Mouse (Mus musculus): ENCODE data around the gene Zfp362. TPM values are rescaled to one million over a fixed set of nuclear protein-coding genes. Genes with fewer than 3 reads are reported as not detected.

Zfp362 gene
- polyA plus RNA-seq, 1 experiment = 37.8 TPM

- WGBS = 55% methylated on average over 9 of the region's 9 CpGs
Measured at GRCm38 (mm10) chr4:128801675-128802465, 4.0 kb downstream of the Zfp362 start.

DNA sequence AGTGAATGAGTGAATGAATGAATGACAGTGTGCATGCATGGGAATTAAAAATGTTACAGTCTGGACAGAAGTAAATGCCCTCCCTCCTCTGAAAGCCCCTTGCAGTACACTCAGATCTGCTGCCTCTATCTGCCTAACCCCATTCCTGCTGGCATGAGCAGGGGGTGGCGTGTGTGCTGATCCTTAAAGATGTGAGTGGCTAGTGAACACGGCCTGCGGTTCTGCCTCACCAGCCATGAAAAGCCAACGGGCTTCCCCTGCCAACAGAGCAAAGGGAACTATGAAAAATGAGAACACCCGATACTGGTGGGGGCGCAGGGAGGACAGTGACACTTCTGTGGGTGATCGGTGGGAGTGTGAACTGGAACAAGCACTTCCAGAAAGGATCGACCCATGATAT lies 9.1 kb downstream of the Zfp362 start:
- Histone ChIP-seq H3K4me1 (ENCODE audit: control insufficient read depth, insufficient read depth, insufficient read length, low read length) (peaks cover 9% of the 10 kb centered on the region; the same call in 1 of the 2 replicates), H3K36me3 (ENCODE audit: control insufficient read depth, insufficient read depth, low read length) (no peaks in the 10 kb centered on the region), H3K27me3 (ENCODE audit: control insufficient read depth, insufficient read depth, low read length) (no peaks in the 10 kb centered on the region), H3K4me3 (ENCODE audit: low read depth, low read length) (no peak overlapping the region), H3K27ac (ENCODE audit: insufficient read depth, low read depth, low read length) (no peak overlapping the region)
- WGBS = 73% methylated on average over 8 of the region's 8 CpGs
- TF ChIP-seq POLR2A (IDR thresholded peaks at IDR 0.05; ENCODE audit: low read depth, low read length) (no peak), CTCF (IDR thresholded peaks at IDR 0.05; ENCODE audit: extremely low read depth, insufficient read length, insufficient replicate concordance, low read depth, low read length) (no peak)

More at GRCm38 (mm10) chr4:128801675-128802465, 4.0 kb downstream of the Zfp362 start:
- Histone ChIP-seq H3K4me3 (ENCODE audit: low read depth, low read length) (no peak overlapping the region), H3K36me3 (ENCODE audit: control insufficient read depth, insufficient read depth, low read length) (no peaks in the 10 kb centered on the region), H3K4me1 (ENCODE audit: control insufficient read depth, insufficient read depth, insufficient read length, low read length) (peaks cover 9% of the 10 kb centered on the region; the same call in 1 of the 2 replicates), H3K27me3 (ENCODE audit: control insufficient read depth, insufficient read depth, low read length) (no peaks in the 10 kb centered on the region), H3K27ac (ENCODE audit: insufficient read depth, low read depth, low read length) (no peak overlapping the region)
- TF ChIP-seq CTCF (IDR thresholded peaks at IDR 0.05; ENCODE audit: extremely low read depth, insufficient read length, insufficient replicate concordance, low read depth, low read length) (no peak), POLR2A (IDR thresholded peaks at IDR 0.05; ENCODE audit: low read depth, low read length) (no peak)

GRCm38 (mm10) chr4:128795596-128795995 lies 10.2 kb downstream of the Zfp362 start:
- no peaks in the 10 kb centered on the region for H3K36me3 ChIP-seq (ENCODE audit: control insufficient read depth, insufficient read depth, low read length)
- no peak overlapping the region for H3K4me3 ChIP-seq (ENCODE audit: low read depth, low read length)
- H3K27ac ChIP-seq (ENCODE audit: insufficient read depth, low read depth, low read length) = no peak overlapping the region
- H3K4me1 ChIP-seq (ENCODE audit: control insufficient read depth, insufficient read depth, insufficient read length, low read length) = peaks cover 9% of the 10 kb centered on the region; the same call in 1 of the 2 replicates
- 35% methylated on average over 9 of the region's 9 CpGs for WGBS
- H3K27me3 ChIP-seq (ENCODE audit: control insufficient read depth, insufficient read depth, low read length) = no peaks in the 10 kb centered on the region
- no peak for TF ChIP-seq CTCF (IDR thresholded peaks at IDR 0.05; ENCODE audit: extremely low read depth, insufficient read length, insufficient replicate concordance, low read depth, low read length)
- no peak for TF ChIP-seq POLR2A (IDR thresholded peaks at IDR 0.05; ENCODE audit: low read depth, low read length)

- H3K27me3 ChIP-seq (ENCODE audit: control insufficient read depth, insufficient read depth, low read length) = no peaks in the 10 kb centered on the region
- TF ChIP-seq CTCF (IDR thresholded peaks at IDR 0.05; ENCODE audit: extremely low read depth, insufficient read length, insufficient replicate concordance, low read depth, low read length) (no peak), POLR2A (IDR thresholded peaks at IDR 0.05; ENCODE audit: low read depth, low read length) (no peak)
- H3K4me3 ChIP-seq (ENCODE audit: low read depth, low read length) = no peak overlapping the region
- peaks cover 17% of the 10 kb centered on the region for H3K4me1 ChIP-seq (ENCODE audit: control insufficient read depth, insufficient read depth, insufficient read length, low read length)
- H3K36me3 ChIP-seq (ENCODE audit: control insufficient read depth, insufficient read depth, low read length) = no peaks in the 10 kb centered on the region
- 31% methylated on average over 8 of the region's 8 CpGs for WGBS
- H3K27ac ChIP-seq (ENCODE audit: insufficient read depth, low read depth, low read length) = no peak overlapping the region
Measured at GRCm38 (mm10) chr4:128794198-128794597, 11.6 kb downstream of the Zfp362 start.

- TF ChIP-seq CTCF (IDR thresholded peaks at IDR 0.05; ENCODE audit: extremely low read depth, insufficient read length, insufficient replicate concordance, low read depth, low read length) (no peak), POLR2A (IDR thresholded peaks at IDR 0.05; ENCODE audit: low read depth, low read length) (no peak)
- Histone ChIP-seq H3K27me3 (ENCODE audit: control insufficient read depth, insufficient read depth, low read length) (no peaks in the 10 kb centered on the region), H3K27ac (ENCODE audit: insufficient read depth, low read depth, low read length) (no peak overlapping the region), H3K4me1 (ENCODE audit: control insufficient read depth, insufficient read depth, insufficient read length, low read length) (peaks cover 17% of the 10 kb centered on the region), H3K36me3 (ENCODE audit: control insufficient read depth, insufficient read depth, low read length) (no peaks in the 10 kb centered on the region), H3K4me3 (ENCODE audit: low read depth, low read length) (no peak overlapping the region)
- WGBS = 20% methylated on average over 1 of the region's 1 CpGs
Measured at GRCm38 (mm10) chr4:128793710-128794109, 12.1 kb downstream of the Zfp362 start.

GRCm38 (mm10) chr4:128789646-128790045 lies 16.2 kb downstream of the Zfp362 start:
- Histone ChIP-seq H3K4me1 (ENCODE audit: control insufficient read depth, insufficient read depth, insufficient read length, low read length) (peaks cover 18% of the 10 kb centered on the region), H3K27me3 (ENCODE audit: control insufficient read depth, insufficient read depth, low read length) (no peaks in the 10 kb centered on the region), H3K36me3 (ENCODE audit: control insufficient read depth, insufficient read depth, low read length) (peaks cover 13% of the 10 kb centered on the region), H3K27ac (ENCODE audit: insufficient read depth, low read depth, low read length) (no peak overlapping the region), H3K4me3 (ENCODE audit: low read depth, low read length) (peak overlapping the region; percentile 56)
- WGBS = 32% methylated on average over 18 of the region's 18 CpGs
- no peak for TF ChIP-seq CTCF (IDR thresholded peaks at IDR 0.05; ENCODE audit: extremely low read depth, insufficient read length, insufficient replicate concordance, low read depth, low read length)
- no peak for TF ChIP-seq POLR2A (IDR thresholded peaks at IDR 0.05; ENCODE audit: low read depth, low read length)

- H3K36me3 ChIP-seq (ENCODE audit: control insufficient read depth, insufficient read depth, low read length) = peaks cover 18% of the 10 kb centered on the region
- 92% methylated on average over 4 of the region's 4 CpGs for WGBS
Measured at GRCm38 (mm10) chr4:128788108-128788507, 17.7 kb downstream of the Zfp362 start.

More at GRCm38 (mm10) chr4:128788108-128788507, 17.7 kb downstream of the Zfp362 start:
- H3K4me1 ChIP-seq (ENCODE audit: control insufficient read depth, insufficient read depth, insufficient read length, low read length) = peaks cover 9% of the 10 kb centered on the region
- no peak overlapping the region for H3K27ac ChIP-seq (ENCODE audit: insufficient read depth, low read depth, low read length)
- no peak overlapping the region for H3K4me3 ChIP-seq (ENCODE audit: low read depth, low read length)
- no peaks in the 10 kb centered on the region for H3K27me3 ChIP-seq (ENCODE audit: control insufficient read depth, insufficient read depth, low read length)
- no peak for TF ChIP-seq CTCF (IDR thresholded peaks at IDR 0.05; ENCODE audit: extremely low read depth, insufficient read length, insufficient replicate concordance, low read depth, low read length)
- no peak for TF ChIP-seq POLR2A (IDR thresholded peaks at IDR 0.05; ENCODE audit: low read depth, low read length)

All from small intestine, adult 2 months (tissue).